Mouse (Mus musculus) T-cell, adult 2 months (primary cell): Measurements from ENCODE around the gene Tnfsf4.

Source experiments
- DNase-seq: peaks from one replicate; pipeline ENCODE4 v3.0.0; 2022; ENCODE audit warnings: low spot score

The Tnfsf4 gene

DNA sequence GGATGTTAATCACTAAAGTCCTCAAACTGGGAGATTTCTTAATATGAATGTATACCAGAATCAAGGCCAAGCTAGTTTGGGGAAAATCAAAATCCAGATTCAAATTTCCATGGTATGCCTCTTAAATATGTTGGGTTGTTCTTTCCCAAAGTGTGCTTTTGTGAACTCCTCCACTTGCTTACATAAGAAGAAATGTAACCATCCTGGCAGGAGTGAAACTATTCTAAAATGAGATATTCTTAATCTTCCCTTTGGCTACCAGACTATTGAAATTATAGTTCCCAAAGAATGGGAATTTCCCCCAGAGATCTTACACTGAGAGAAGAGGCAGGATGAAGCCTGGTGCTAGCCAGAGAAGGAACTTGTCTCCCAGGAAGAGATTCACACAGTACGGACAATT, 57.0 kb downstream of the Tnfsf4 start:
- DNase-seq, result no peak

DNA sequence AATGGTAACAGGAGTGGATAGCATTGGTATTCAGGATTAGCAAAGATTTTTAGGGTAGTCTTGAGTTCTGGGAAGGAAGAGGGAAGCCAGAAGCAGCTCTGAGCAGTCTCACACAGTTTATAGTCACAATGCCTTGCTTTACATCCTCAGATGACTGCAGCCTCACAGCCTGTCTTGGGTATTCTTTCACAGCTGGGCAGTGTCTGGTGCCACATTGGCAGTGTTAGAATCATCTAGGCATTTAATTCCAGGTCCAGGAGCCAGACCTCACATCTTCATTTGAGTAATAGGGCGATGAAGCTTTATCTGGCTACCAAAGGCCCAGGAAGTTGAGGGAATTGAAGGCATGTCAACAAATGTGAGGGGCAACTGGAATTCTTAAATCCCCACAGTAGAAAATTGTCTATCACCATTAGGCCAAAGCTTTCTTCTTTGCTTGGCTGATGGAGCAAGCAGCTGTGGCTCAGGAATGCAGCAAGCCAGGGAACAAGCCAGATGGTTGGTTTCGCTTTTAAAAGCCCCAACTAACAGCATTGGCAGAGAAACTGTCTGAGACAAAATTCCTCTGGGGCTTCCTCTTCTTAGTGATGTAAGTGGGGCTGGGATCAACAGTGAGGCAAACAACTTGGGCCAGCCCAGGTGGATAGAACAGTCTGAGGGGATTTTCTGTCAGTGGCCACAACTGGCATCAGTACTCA, 68.3 kb downstream of the Tnfsf4 start:
- no peak for DNase-seq
